Mouse (Mus musculus): Measurements from ENCODE around the gene Phactr1.

Phactr1 gene

GRCm38 (mm10) chr13:42973561-42973960, 293.1 kb downstream of the Phactr1 start:
- no peak for DNase-seq (ENCODE audit: low spot score in 2 of 2)

GRCm38 (mm10) chr13:42973961-42974360, 293.5 kb downstream of the Phactr1 start:
- no peak for DNase-seq (ENCODE audit: low spot score in 2 of 2)

- DNase-seq (ENCODE audit: low spot score in 2 of 2) = no peak
Observed at GRCm38 (mm10) chr13:42974506-42974905, 294.1 kb downstream of the Phactr1 start.

GRCm38 (mm10) chr13:42976144-42976543, 295.7 kb downstream of the Phactr1 start:
- no peak for DNase-seq (ENCODE audit: low spot score in 2 of 2)

- DNase-seq (ENCODE audit: low spot score in 2 of 2) = no peak
Observed at GRCm38 (mm10) chr13:42976967-42977366, 296.5 kb downstream of the Phactr1 start.

GRCm38 (mm10) chr13:42980581-42980980, 300.2 kb downstream of the Phactr1 start:
- DNase-seq (ENCODE audit: low spot score in 2 of 2) = no peak

GRCm38 (mm10) chr13:42982646-42983045, 302.2 kb downstream of the Phactr1 start:
- DNase-seq (ENCODE audit: low spot score in 2 of 2) = no peak

GRCm38 (mm10) chr13:42985806-42986205, 305.4 kb downstream of the Phactr1 start:
- no peak for DNase-seq (ENCODE audit: low spot score in 2 of 2)

- DNase-seq (ENCODE audit: low spot score in 2 of 2) = no peak
Observed at GRCm38 (mm10) chr13:42987931-42988579, 307.6 kb downstream of the Phactr1 start.

GRCm38 (mm10) chr13:42989481-42989880, 309.1 kb downstream of the Phactr1 start:
- DNase-seq (ENCODE audit: low spot score in 2 of 2) = no peak

GRCm38 (mm10) chr13:42990051-42990450, 309.6 kb downstream of the Phactr1 start:
- DNase-seq (ENCODE audit: low spot score in 2 of 2) = no peak

GRCm38 (mm10) chr13:42990493-42991111, 310.2 kb downstream of the Phactr1 start:
- no peak for DNase-seq (ENCODE audit: low spot score in 2 of 2)

- DNase-seq (ENCODE audit: low spot score in 2 of 2) = no peak
Observed at GRCm38 (mm10) chr13:42991164-42991563, 310.7 kb downstream of the Phactr1 start.

GRCm38 (mm10) chr13:42992306-42992705, 311.9 kb downstream of the Phactr1 start:
- no peak for DNase-seq (ENCODE audit: low spot score in 2 of 2)

GRCm38 (mm10) chr13:42994276-42994675, 313.9 kb downstream of the Phactr1 start:
- DNase-seq (ENCODE audit: low spot score in 2 of 2) = no peak

GRCm38 (mm10) chr13:42996188-42996587, 315.8 kb downstream of the Phactr1 start:
- DNase-seq (ENCODE audit: low spot score in 2 of 2) = no peak

- DNase-seq (ENCODE audit: low spot score in 2 of 2) = no peak
Observed at GRCm38 (mm10) chr13:42999287-42999686, 318.9 kb downstream of the Phactr1 start.

- no peak for DNase-seq (ENCODE audit: low spot score in 2 of 2)
Observed at GRCm38 (mm10) chr13:43005131-43005579, 324.7 kb downstream of the Phactr1 start.

- no peak for DNase-seq (ENCODE audit: low spot score in 2 of 2)
Observed at GRCm38 (mm10) chr13:43008466-43008865, 328.0 kb downstream of the Phactr1 start.

- DNase-seq (ENCODE audit: low spot score in 2 of 2) = no peak
Observed at GRCm38 (mm10) chr13:43009596-43009995, 329.2 kb downstream of the Phactr1 start.

GRCm38 (mm10) chr13:43011516-43011915, 331.1 kb downstream of the Phactr1 start:
- DNase-seq (ENCODE audit: low spot score in 2 of 2) = no peak

- DNase-seq (ENCODE audit: low spot score in 2 of 2) = no peak
Observed at GRCm38 (mm10) chr13:43013984-43014383, 333.6 kb downstream of the Phactr1 start.

- DNase-seq (ENCODE audit: low spot score in 2 of 2) = no peak
Observed at GRCm38 (mm10) chr13:43015768-43016167, 335.3 kb downstream of the Phactr1 start.
